Mouse (Mus musculus) naive thymus-derived CD4-positive, alpha-beta T cell, adult 5 months (primary cell): ENCODE results near the gene Rpl3. TPM values are rescaled to one million over a fixed set of nuclear protein-coding genes. Genes with fewer than 3 reads are reported as not detected.

Source experiments
- polyA plus RNA-seq: library from polyadenylated mRNA; unstranded; fragments of 100-300 nt; shearing (Covaris generic); gene quantifications from one replicate; pipeline ENCODE4 v1.2.1, GENCODE M21; 2017

Rpl3 gene
- 2,310 TPM for polyA plus RNA-seq

GRCm38 (mm10) chr15:80091121-80091955 lies at the start of gene Rpl3, which contains the start of gene Syngr1:
Gene Rpl3, minus strand, starts transcription at chr15:80091868.
Gene Syngr1, plus strand, starts transcription at chr15:80091334.

GRCm38 (mm10) chr15:80132993-80133586 lies 41.4 kb upstream of the Rpl3 start, which contains the start of gene Tab1:
Gene Tab1, plus strand, starts transcription at chr15:80133127.

Other genes starting within 250 kb of the Rpl3 start
- gene Apobec3, start 200.2 kb downstream of the Rpl3 start, polyA plus RNA-seq = 105 TPM
- gene Cbx7, start 120.7 kb downstream of the Rpl3 start, polyA plus RNA-seq = 129 TPM
- gene Pdgfb, start 76.9 kb downstream of the Rpl3 start, polyA plus RNA-seq = not detected
- 2.0 TPM for gene Syngr1, start 534 bp downstream of the Rpl3 start, polyA plus RNA-seq
- gene Tab1, start 41.3 kb upstream of the Rpl3 start, polyA plus RNA-seq = 18.9 TPM
- gene Mgat3, start 81.9 kb upstream of the Rpl3 start, polyA plus RNA-seq = not detected
- gene Mief1, start 142.2 kb upstream of the Rpl3 start, polyA plus RNA-seq = 32.5 TPM
- gene AC140267.1, start 144.0 kb upstream of the Rpl3 start, polyA plus RNA-seq = not detected
- 265 TPM for gene Atf4, start 163.3 kb upstream of the Rpl3 start, polyA plus RNA-seq
- 22.9 TPM for gene Rps19bp1, start 172.4 kb upstream of the Rpl3 start, polyA plus RNA-seq
- not detected for gene Cacna1i, start 195.4 kb upstream of the Rpl3 start, polyA plus RNA-seq